Mouse (Mus musculus) neural tube, embryonic 13.5 days (tissue): ENCODE results near the gene Nrxn3. TPM values are rescaled to one million over a fixed set of nuclear protein-coding genes. Genes with fewer than 3 reads are reported as not detected.

ENCODE experiments used
- ATAC-seq: fragments of 200-750 bp; cut with Nextera tagmentation; 2 replicates; pipeline ENCODE4 v1.8.0; 2017; ENCODE audit warnings: low read depth, mild to moderate bottlenecking, moderate TSS enrichment, moderate library complexity
- H3K27ac ChIP-seq: fragments of 300-500 bp; sonication (generic); replicated peaks from 2 replicates; pipeline ENCODE4 v1.5.1; 2015; ENCODE audit warnings: moderate library complexity, mild to moderate bottlenecking, inconsistent platforms
- H3K27me3 ChIP-seq: fragments of 300-500 bp; sonication (generic); 2 replicates; pipeline ENCODE4 v1.6.1; 2015; ENCODE audit warnings: mild to moderate bottlenecking, inconsistent platforms
- H3K36me3 ChIP-seq: fragments of 300-500 bp; sonication (generic); 2 replicates; pipeline ENCODE4 v1.6.1; 2015; ENCODE audit warnings: mild to moderate bottlenecking, inconsistent platforms
- H3K4me1 ChIP-seq: fragments of 300-500 bp; sonication (generic); replicated peaks from 2 replicates; pipeline ENCODE4 v1.6.1; 2015; ENCODE audit warnings: inconsistent platforms
- H3K4me2 ChIP-seq: fragments of 300-500 bp; sonication (generic); 2 replicates; pipeline ENCODE4 v1.6.1; 2015; ENCODE audit warnings: inconsistent platforms, mild to moderate bottlenecking, moderate library complexity
- H3K4me3 ChIP-seq: fragments of 300-500 bp; sonication (generic); 2 replicates; pipeline ENCODE4 v1.5.1; 2015; ENCODE audit warnings: mild to moderate bottlenecking, inconsistent platforms
- H3K9ac ChIP-seq: fragments of 300-500 bp; sonication (generic); 2 replicates; pipeline ENCODE4 v1.6.1; 2015; ENCODE audit warnings: moderate library complexity, mild to moderate bottlenecking, inconsistent platforms
- H3K9me3 ChIP-seq: fragments of 300-500 bp; sonication (generic); 2 replicates; pipeline ENCODE4 v1.6.1; 2016; ENCODE audit warnings: inconsistent platforms
- WGBS: fragments of 180-500 bp; shearing (Covaris S2); methylation state at CpG from one replicate; pipeline ENCODE4 v1.1.7; 2015; 5-methylcytosine and 5-hydroxymethylcytosine counted together
- polyA plus RNA-seq: library from polyadenylated mRNA; unstranded; fragments of >200 nt; fragmentation: Nextera tagmentation; extraction: Ambion mirVana; gene quantifications from 2 replicates; pipeline ENCODE4 v1.2.1, GENCODE M21; 2015

Gene Nrxn3
- polyA plus RNA-seq, 1 experiment from 2014 or later, result 69.7 TPM

DNA sequence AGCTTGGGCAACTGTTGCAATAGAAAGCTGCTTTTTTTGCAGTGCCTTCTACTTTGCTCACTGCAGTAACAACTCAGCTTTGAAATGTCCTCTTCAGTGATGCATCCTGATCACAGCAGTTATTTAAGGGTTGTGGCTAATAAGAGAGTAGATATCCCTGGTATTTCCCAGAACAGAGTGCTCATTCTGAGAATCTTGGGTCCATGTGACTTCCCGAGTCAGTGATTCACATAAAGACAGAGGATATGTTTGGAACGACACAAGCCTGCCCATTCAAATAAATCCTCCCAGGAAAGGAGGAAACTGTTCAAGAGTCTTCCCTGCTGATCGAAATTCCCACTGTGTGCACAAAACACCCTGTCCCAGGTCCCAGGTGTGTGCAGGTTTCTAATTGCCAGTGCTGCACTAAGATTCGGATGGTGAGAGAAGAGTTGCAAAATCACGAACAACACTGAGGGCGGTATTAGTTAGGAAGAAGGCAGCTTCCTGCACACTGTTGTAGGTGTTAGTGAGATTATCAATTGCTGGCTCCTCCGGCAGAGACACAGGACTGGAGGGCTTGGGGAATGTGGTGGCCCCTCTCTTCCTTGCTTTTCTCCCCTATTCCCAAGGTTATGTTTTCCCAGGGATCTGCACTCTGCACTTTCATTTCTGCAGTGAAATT, 230.4 kb downstream of the Nrxn3 start:
- H3K9ac ChIP-seq, result no peak overlapping the region
- H3K4me3 ChIP-seq, result no peak overlapping the region
- H3K9me3 ChIP-seq, result no peaks in the 10 kb centered on the region
- no peak overlapping the region for H3K4me2 ChIP-seq
- ATAC-seq, result no peak
- H3K4me1 ChIP-seq, result no peaks in the 10 kb centered on the region
- H3K27me3 ChIP-seq, result no peaks in the 10 kb centered on the region
- no peak overlapping the region for H3K27ac ChIP-seq
- no peaks in the 10 kb centered on the region for H3K36me3 ChIP-seq
- WGBS, result 80% methylated on average over 7 of the region's 7 CpGs

GRCm38 (mm10) chr12:88953801-88954200, 231.1 kb downstream of the Nrxn3 start:
- WGBS, result 69% methylated on average over 4 of the region's 4 CpGs
- Histone ChIP-seq H3K4me1 (no peaks in the 10 kb centered on the region), H3K9me3 (no peaks in the 10 kb centered on the region), H3K36me3 (no peaks in the 10 kb centered on the region), H3K4me2 (no peak overlapping the region), H3K4me3 (no peak overlapping the region), H3K27me3 (no peaks in the 10 kb centered on the region), H3K9ac (no peak overlapping the region), H3K27ac (no peak overlapping the region)
- ATAC-seq, result no peak

DNA sequence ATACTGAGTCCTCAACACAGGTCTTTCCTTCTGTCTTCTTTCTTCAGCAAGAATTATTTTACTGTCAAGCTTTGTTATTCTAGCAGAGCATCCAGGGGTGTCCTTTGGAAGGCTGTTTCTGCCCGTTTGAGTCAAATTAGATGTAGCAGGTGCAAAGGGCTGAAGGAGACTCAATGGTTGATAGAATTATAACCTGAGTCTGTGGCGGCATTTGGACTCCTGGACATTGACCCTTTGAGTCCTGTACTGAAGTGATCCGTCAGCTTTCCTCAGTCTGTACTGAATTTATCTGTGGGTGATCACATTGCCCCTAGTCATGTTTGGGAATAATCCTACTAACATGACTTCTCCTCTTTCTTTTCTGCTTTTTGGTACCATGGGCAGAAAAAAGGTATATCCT, 234.8 kb downstream of the Nrxn3 start:
- Histone ChIP-seq H3K9me3 (no peaks in the 10 kb centered on the region), H3K27ac (no peak overlapping the region)
- WGBS, result 59% methylated on average over 3 of the region's 3 CpGs

GRCm38 (mm10) chr12:88960817-88961216, 238.1 kb downstream of the Nrxn3 start:
- Histone ChIP-seq H3K27me3 (no peaks in the 10 kb centered on the region), H3K36me3 (no peaks in the 10 kb centered on the region), H3K4me1 (no peaks in the 10 kb centered on the region), H3K9me3 (no peaks in the 10 kb centered on the region), H3K27ac (no peak overlapping the region), H3K9ac (no peak overlapping the region), H3K4me2 (no peak overlapping the region), H3K4me3 (no peak overlapping the region)
- 89% methylated on average over 1 of the region's 1 CpGs for WGBS
- ATAC-seq, result no peak

More for the DNA sequence above, 234.8 kb downstream of the Nrxn3 start:
- Histone ChIP-seq H3K4me2 (no peak overlapping the region), H3K9ac (no peak overlapping the region), H3K36me3 (no peaks in the 10 kb centered on the region), H3K4me3 (no peak overlapping the region), H3K4me1 (no peaks in the 10 kb centered on the region), H3K27me3 (no peaks in the 10 kb centered on the region)
- ATAC-seq, result no peak

- Histone ChIP-seq H3K9ac (no peak overlapping the region), H3K4me2 (no peak overlapping the region), H3K9me3 (no peaks in the 10 kb centered on the region), H3K27ac (no peak overlapping the region), H3K4me3 (no peak overlapping the region), H3K4me1 (no peaks in the 10 kb centered on the region), H3K27me3 (no peaks in the 10 kb centered on the region), H3K36me3 (no peaks in the 10 kb centered on the region)
- WGBS, result 86% methylated on average over 4 of the region's 4 CpGs
- ATAC-seq, result no peak
Measured at GRCm38 (mm10) chr12:88966329-88966728, 243.7 kb downstream of the Nrxn3 start.

DNA sequence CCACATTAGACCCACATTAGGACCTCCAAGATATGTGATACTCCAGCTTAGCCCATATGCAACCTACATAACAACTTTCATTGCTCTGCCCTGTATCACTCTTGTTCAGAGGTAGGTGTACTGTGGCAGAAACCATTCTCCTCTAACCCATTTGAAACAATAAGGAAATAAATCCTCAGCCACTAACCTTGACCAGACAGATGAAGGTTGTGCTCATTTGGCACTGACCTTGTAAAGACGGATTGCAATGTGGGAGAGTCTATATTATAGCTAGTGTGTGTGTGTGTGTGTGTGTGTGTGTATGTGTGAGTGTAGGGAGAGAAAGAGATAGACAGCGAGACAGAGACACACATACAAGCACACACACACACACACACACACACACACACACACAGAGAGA, 253.9 kb downstream of the Nrxn3 start:
- H3K4me1 ChIP-seq, result no peaks in the 10 kb centered on the region
- H3K9me3 ChIP-seq, result no peaks in the 10 kb centered on the region
- H3K4me3 ChIP-seq, result no peak overlapping the region
- no peak overlapping the region for H3K4me2 ChIP-seq
- H3K36me3 ChIP-seq, result no peaks in the 10 kb centered on the region
- 80% methylated on average over 2 of the region's 2 CpGs for WGBS
- H3K27me3 ChIP-seq, result no peaks in the 10 kb centered on the region
- no peak overlapping the region for H3K9ac ChIP-seq
- H3K27ac ChIP-seq, result no peak overlapping the region
- ATAC-seq, result no peak

DNA sequence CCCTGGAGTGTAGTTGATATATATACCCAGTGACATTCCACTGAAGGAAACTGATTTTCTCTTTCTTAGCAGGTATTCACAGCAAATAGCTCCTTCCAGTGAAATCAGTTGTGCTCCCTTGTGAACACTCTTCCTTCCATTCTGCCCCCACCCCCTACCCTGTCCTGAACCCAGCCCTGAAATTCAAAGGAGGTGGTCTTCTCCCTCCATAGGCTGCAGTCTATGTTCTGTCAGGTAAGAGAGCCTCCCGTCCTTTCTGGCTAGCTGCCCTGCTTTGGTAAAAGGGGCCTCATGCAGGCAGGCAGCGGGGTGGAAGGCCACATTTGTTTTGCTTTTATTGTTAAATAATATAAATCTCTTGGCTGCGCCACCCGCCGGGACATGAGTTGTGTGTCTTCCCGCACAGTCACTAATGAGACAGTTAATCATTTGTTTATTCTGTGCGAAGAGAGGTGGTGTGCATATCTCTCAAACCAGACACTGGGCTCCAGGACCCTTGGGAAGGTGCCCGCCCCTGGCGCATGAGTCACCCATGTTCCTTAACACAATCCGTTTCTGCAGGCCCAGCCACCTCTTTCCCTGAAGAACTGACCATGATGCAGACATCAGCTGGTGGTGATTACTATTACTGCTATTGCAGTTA, 261.1 kb downstream of the Nrxn3 start:
- WGBS, result 9% methylated on average over 10 of the region's 10 CpGs
- no peaks in the 10 kb centered on the region for H3K9me3 ChIP-seq
- H3K27ac ChIP-seq, result peak overlapping the region; percentile 72
- H3K9ac ChIP-seq, result no peak overlapping the region
- no peaks in the 10 kb centered on the region for H3K27me3 ChIP-seq
- peaks cover 40% of the 10 kb centered on the region for H3K4me1 ChIP-seq
- H3K4me3 ChIP-seq, result no peak overlapping the region
- peak overlapping the region; percentile 14 for H3K4me2 ChIP-seq
- peak; percentile 84 for ATAC-seq
- H3K36me3 ChIP-seq, result no peaks in the 10 kb centered on the region

- 5% methylated on average over 8 of the region's 8 CpGs for whole genome bisulfite sequencing
- peaks cover 40% of the 10 kb centered on the region for H3K4me1 ChIP-seq
- H3K27ac ChIP-seq, result peak overlapping the region; percentile 72
Measured at GRCm38 (mm10) chr12:88984375-88984774, 261.7 kb downstream of the Nrxn3 start.

GRCm38 (mm10) chr12:88984804-88985203, 262.1 kb downstream of the Nrxn3 start:
- WGBS, result 24% methylated on average over 5 of the region's 5 CpGs
- H3K27ac ChIP-seq, result peak overlapping the region; percentile 72

More at GRCm38 (mm10) chr12:88984375-88984774, 261.7 kb downstream of the Nrxn3 start:
- H3K9ac ChIP-seq, result peak overlapping the region; percentile 31; the same call in 1 of the 2 replicates
- H3K4me3 ChIP-seq, result no peak overlapping the region
- no peaks in the 10 kb centered on the region for H3K36me3 ChIP-seq
- H3K9me3 ChIP-seq, result no peaks in the 10 kb centered on the region
- no peaks in the 10 kb centered on the region for H3K27me3 ChIP-seq
- peak overlapping the region; percentile 14; the same call in 1 of the 2 replicates for H3K4me2 ChIP-seq
- peak; percentile 55; the same call in 1 of the 2 replicates for ATAC-seq

DNA sequence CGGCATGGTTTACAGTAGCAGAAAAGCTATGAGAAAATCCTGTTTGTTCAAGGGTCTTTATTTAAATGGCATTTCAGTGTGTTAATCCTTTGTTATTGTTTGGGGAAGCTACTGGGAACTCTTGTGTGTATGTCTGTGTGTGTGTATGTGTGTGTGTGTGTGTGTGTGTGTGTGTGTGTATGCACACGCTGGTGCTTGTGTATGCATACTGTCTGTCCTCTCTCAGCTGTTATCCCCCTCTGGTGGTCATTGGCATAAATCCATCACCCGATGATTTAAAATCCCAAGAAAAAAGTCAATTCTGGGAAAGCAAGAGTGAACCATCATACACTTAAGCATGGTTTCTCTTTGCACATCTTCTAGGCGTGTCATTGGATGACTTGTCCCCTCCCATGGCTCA, 264.4 kb downstream of the Nrxn3 start:
- H3K36me3 ChIP-seq, result no peaks in the 10 kb centered on the region
- peaks cover 44% of the 10 kb centered on the region for H3K4me1 ChIP-seq
- no peak overlapping the region for H3K9ac ChIP-seq
- no peaks in the 10 kb centered on the region for H3K9me3 ChIP-seq
- H3K4me3 ChIP-seq, result no peak overlapping the region
- H3K27ac ChIP-seq, result no peak overlapping the region
- H3K27me3 ChIP-seq, result peaks cover 2% of the 10 kb centered on the region; the same call in 1 of the 2 replicates
- 52% methylated on average over 4 of the region's 4 CpGs for WGBS
- no peak for ATAC-seq
- H3K4me2 ChIP-seq, result no peak overlapping the region

More at GRCm38 (mm10) chr12:88984804-88985203, 262.1 kb downstream of the Nrxn3 start:
- Histone ChIP-seq H3K4me1 (peaks cover 40% of the 10 kb centered on the region), H3K36me3 (no peaks in the 10 kb centered on the region), H3K4me3 (no peak overlapping the region), H3K9ac (peak overlapping the region; percentile 31; the same call in 1 of the 2 replicates), H3K4me2 (peak overlapping the region; percentile 14; the same call in 1 of the 2 replicates), H3K27me3 (no peaks in the 10 kb centered on the region), H3K9me3 (no peaks in the 10 kb centered on the region)
- no peak for ATAC-seq

GRCm38 (mm10) chr12:88990753-88991152, 268.1 kb downstream of the Nrxn3 start:
- no peak for ATAC-seq
- no peaks in the 10 kb centered on the region for H3K36me3 ChIP-seq
- 69% methylated on average over 5 of the region's 5 CpGs for WGBS
- H3K9me3 ChIP-seq, result no peaks in the 10 kb centered on the region
- peaks cover 12% of the 10 kb centered on the region for H3K4me1 ChIP-seq
- H3K4me3 ChIP-seq, result no peak overlapping the region
- no peak overlapping the region for H3K4me2 ChIP-seq
- H3K27me3 ChIP-seq, result peaks cover 2% of the 10 kb centered on the region; the same call in 1 of the 2 replicates
- H3K9ac ChIP-seq, result no peak overlapping the region
- no peak overlapping the region for H3K27ac ChIP-seq

GRCm38 (mm10) chr12:88992141-88992540, 269.5 kb downstream of the Nrxn3 start:
- Histone ChIP-seq H3K4me1 (peaks cover 5% of the 10 kb centered on the region; the same call in 1 of the 2 replicates), H3K27me3 (peaks cover 2% of the 10 kb centered on the region; the same call in 1 of the 2 replicates), H3K27ac (no peak overlapping the region), H3K36me3 (no peaks in the 10 kb centered on the region), H3K4me2 (no peak overlapping the region), H3K4me3 (no peak overlapping the region), H3K9me3 (no peaks in the 10 kb centered on the region), H3K9ac (no peak overlapping the region)
- WGBS, result 1% methylated on average over 2 of the region's 2 CpGs
- ATAC-seq, result peak; percentile 27; the same call in 1 of the 2 replicates
